Mouse (Mus musculus): ENCODE measurements at regions not wholly inside any gene's neighbourhood (a gene's known extent, or its start where the extent isn't known, plus 50 kb on each side); places are given as distances from the start of the nearest gene placed in this dataset.

DNA sequence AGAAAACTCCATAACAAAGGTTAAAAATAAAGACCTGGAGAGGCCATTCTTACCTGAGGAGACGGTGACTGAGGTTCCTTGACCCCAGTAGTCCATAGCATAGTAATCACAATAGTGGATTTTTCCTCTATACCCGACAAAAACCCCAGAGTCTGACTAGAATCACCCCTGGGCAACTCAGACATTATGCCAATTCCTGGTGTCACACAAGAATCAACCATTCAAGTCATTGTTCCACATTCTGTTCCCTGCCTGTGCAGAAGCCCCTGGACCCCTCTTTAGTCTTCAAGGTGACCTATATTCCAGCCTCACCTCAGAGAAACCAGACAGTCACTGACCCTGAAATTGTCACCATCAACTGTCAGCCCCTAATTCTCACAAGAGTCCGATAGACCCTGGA, 60.9 kb upstream of the Adam6b start:
- no peak for TF ChIP-seq GATA1 (IDR thresholded peaks at IDR 0.05; ENCODE audit: borderline replicate concordance, low read length)
- no peak for TF ChIP-seq FLI1 (IDR thresholded peaks at IDR 0.05; ENCODE audit: low read length)
